Mouse (Mus musculus): ENCODE measurements around the gene Cldn34a. TPM values are rescaled to one million over a fixed set of nuclear protein-coding genes. Genes with fewer than 3 reads are reported as not detected.

Cldn34a gene
- not detected in 4 replicates for total RNA-seq (2023; ENCODE audit: inconsistent age)

DNA sequence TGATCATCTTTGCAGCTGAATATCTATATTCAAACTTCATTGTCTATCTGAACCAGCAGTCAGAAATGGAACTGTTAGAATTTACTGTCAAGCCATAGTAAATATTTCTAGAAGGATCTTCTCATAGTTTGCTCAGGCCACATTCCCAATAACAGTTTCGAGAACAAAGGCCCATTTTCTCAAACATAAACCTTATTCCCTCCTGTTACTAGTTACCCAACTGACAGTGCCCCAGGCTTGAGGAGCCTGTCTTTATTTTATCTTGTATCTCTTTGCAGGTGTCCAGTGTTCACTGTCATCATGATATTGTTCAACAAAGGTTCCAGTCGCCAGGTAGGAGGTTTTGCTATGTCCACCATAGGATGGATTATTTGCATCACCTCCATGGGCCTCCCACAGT is at the start of gene Cldn34a:
TSS of gene Cldn34a (plus strand) at position 301 of the 400 bp plus-strand sequence.

Other genes starting within 250 kb of the Cldn34a start
- 12.3 to 17.2 TPM (median 12.9 TPM) in 4 replicates for gene Kantr, start 235.8 kb upstream of the Cldn34a start, total RNA-seq (2023; ENCODE audit: inconsistent age)
- 75.6 to 93.0 TPM (median 90.9 TPM) in 4 replicates for gene Tspyl2, start 220.9 kb upstream of the Cldn34a start, total RNA-seq (2023; ENCODE audit: inconsistent age)
- gene Gpr173, start 194.6 kb upstream of the Cldn34a start, total RNA-seq (2023; ENCODE audit: inconsistent age), result not detected in 4 replicates
- not detected in 4 replicates for gene Shroom2, start 206.1 kb downstream of the Cldn34a start, total RNA-seq (2023; ENCODE audit: inconsistent age)
- gene Gpr143, start 218.6 kb downstream of the Cldn34a start, total RNA-seq (2023; ENCODE audit: inconsistent age), result not detected in 4 replicates